Mouse (Mus musculus): ENCODE results near the gene Rpl9-ps1.

DNA sequence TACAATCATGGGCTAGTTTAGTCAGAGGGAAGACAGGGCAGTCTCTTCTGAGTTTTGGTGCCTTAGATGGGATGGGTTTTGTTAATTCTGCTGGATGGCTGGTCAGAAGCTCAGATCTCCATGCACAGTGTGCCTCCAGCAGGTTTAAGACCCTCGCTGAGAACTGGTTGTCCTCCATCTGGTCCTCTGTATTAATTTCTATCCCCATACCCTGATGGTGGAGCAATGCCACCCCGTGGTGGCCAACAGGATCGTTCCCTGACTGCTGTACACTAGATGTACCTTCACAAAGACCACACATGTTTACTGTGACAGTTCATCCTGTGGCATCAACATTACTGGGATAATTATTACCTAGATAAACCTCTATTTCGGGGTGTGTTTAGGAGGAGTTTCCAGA, 12.7 kb downstream of the Rpl9-ps1 start:
- peak; percentile 71 for TF ChIP-seq CTCF (IDR thresholded peaks at IDR 0.05; ENCODE audit: low read depth)
- TF ChIP-seq EP300 (IDR thresholded peaks at IDR 0.05; ENCODE audit: low read depth), result no peak
